Mouse (Mus musculus): ENCODE data around the gene Arhgef3.

Arhgef3 gene

GRCm38 (mm10) chr14:27436116-27436515 is 321.4 kb downstream of the Arhgef3 start:
- peak; percentile 57 for DNase-seq

- peak; percentile 85 for DNase-seq
These were observed 322.1 kb downstream of the Arhgef3 start for GRCm38 (mm10) chr14:27436826-27437225.

- DNase-seq, result peak; percentile 32
These were observed 326.2 kb downstream of the Arhgef3 start for GRCm38 (mm10) chr14:27440921-27441320.

- no peak for DNase-seq
These were observed 330.2 kb downstream of the Arhgef3 start for GRCm38 (mm10) chr14:27444851-27445281.

GRCm38 (mm10) chr14:27446963-27447362 is 332.3 kb downstream of the Arhgef3 start:
- DNase-seq, result no peak

Data from kidney, adult 9 months (tissue).